Mouse (Mus musculus) urinary bladder, postnatal 25 days (tissue): ENCODE data around the gene Pick1.

Source experiments
- DNase-seq: peaks from one replicate; pipeline ENCODE4 v3.0.0; 2022; ENCODE audit warnings: low spot score

The Pick1 gene

GRCm38 (mm10) chr15:79270317-79271123, 41.5 kb downstream of the Pick1 start:
- DNase-seq: peak; percentile 68

- DNase-seq: peak; percentile 55
Observed at GRCm38 (mm10) chr15:79271124-79271746, 42.3 kb downstream of the Pick1 start.

- DNase-seq: no peak
Observed at GRCm38 (mm10) chr15:79273020-79273419, 44.0 kb downstream of the Pick1 start.

GRCm38 (mm10) chr15:79277728-79278127, 48.8 kb downstream of the Pick1 start:
- no peak for DNase-seq

GRCm38 (mm10) chr15:79280209-79280608, 51.2 kb downstream of the Pick1 start:
- no peak for DNase-seq

- DNase-seq: no peak
Observed at GRCm38 (mm10) chr15:79280850-79281249, 51.9 kb downstream of the Pick1 start.

- DNase-seq: no peak
Observed at GRCm38 (mm10) chr15:79281389-79281788, 52.4 kb downstream of the Pick1 start.

- no peak for DNase-seq
Observed at GRCm38 (mm10) chr15:79282434-79282833, 53.5 kb downstream of the Pick1 start.

- no peak for DNase-seq
Observed at GRCm38 (mm10) chr15:79283371-79283770, 54.4 kb downstream of the Pick1 start.

GRCm38 (mm10) chr15:79285399-79285798, 56.4 kb downstream of the Pick1 start, which contains the start of gene Baiap2l2:
Baiap2l2 (minus strand) TSS chr15:79285537.
- DNase-seq: no peak

- DNase-seq: no peak
Observed at GRCm38 (mm10) chr15:79286141-79286540, 57.2 kb downstream of the Pick1 start.

GRCm38 (mm10) chr15:79287091-79287490, 58.1 kb downstream of the Pick1 start:
- DNase-seq: no peak

- DNase-seq: no peak
Observed at GRCm38 (mm10) chr15:79288387-79288786, 59.4 kb downstream of the Pick1 start.

- no peak for DNase-seq
Observed at GRCm38 (mm10) chr15:79289441-79289840, 60.5 kb downstream of the Pick1 start.

GRCm38 (mm10) chr15:79290340-79290739, 61.4 kb downstream of the Pick1 start:
- DNase-seq: no peak

- DNase-seq: no peak
Observed at GRCm38 (mm10) chr15:79292779-79293178, 63.8 kb downstream of the Pick1 start.

- DNase-seq: no peak
Observed at GRCm38 (mm10) chr15:79298553-79298952, 69.6 kb downstream of the Pick1 start.
